8 mouse cellular contexts compared by ENCODE assay signal in the genomic region with DNA sequence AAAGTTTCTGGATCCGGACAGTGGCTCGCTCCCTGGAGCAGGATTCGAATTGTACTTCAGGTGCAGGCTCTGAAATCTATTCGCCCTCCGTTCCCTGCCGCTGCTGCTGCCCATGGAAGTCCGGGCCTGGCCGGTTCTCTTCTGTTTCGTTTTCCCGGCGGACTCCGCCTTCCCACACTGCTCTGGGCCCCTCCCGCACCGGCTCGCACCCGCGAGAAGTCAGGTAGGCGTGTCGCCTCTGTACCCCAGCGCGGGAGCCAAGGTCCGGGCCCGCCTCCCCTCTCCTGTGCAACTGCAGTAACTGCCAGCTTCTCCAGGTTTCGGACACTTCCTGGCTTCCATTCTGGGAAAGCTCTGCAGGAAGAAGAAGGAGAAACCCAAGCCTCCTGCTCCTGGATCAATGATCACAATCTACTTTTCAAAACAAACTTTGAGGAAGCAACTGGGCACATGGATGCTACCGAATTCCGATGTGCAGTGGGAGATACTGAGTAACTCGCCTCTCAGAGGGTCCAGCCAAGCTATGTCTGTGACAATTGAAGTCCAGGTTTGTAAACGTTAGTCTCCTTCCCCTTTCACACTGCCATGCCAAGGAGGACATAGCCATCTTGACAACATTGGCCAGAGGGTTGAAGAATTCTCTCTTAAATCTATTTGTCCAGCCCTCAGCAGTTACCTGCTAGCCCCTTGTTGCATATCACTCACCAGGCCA. TPM values are rescaled to one million over a fixed set of nuclear protein-coding genes. Genes with fewer than 3 reads are reported as not detected.
DNase-seq lines count a peak whose midpoint lies in the region; ATAC-seq and TF ChIP-seq lines count a peak whose summit lies in the region.

A gene (minus strand): TSS at position 173 of the 712 bp plus-strand sequence.

- peak within 1 kb of the TSS; percentile 68 for H3K4me3 ChIP-seq in left cerebral cortex, adult 2 months

- no peak within 1 kb of the TSS; the same call in 1 of the 2 replicates for H3K27ac ChIP-seq in left cerebral cortex, adult 2 months

- peak; percentile 91 for DNase-seq in adipocyte (ENCODE audit: low spot score)
- DNase-seq in embryo, embryonic 10 days (ENCODE audit: low spot score), result peak; percentile 86
- DNase-seq in gastrocnemius, adult 8-10 months (ENCODE audit: low spot score in 2 of 2), result peak; percentile 68 to 70
- peak; percentile 47 for DNase-seq in hindlimb bud, embryonic 11.5 days (ENCODE audit: extremely low spot score, low read depth, low spot score)
- peak; percentile 44 to 52 for DNase-seq in left cerebral cortex, adult 2 months (ENCODE audit: extremely low spot score in 1 of 2, low spot score in 2 of 2)
- peak; percentile 51 for DNase-seq in right cerebral cortex, postnatal 14 days
- DNase-seq in urinary bladder, postnatal 25 days (ENCODE audit: low spot score), result peak; percentile 79

- peak; percentile 92 for ATAC-seq in megakaryocyte, adult 5-6 weeks (ENCODE audit: poor library complexity, severe bottlenecking)

- intact Hi-C loops in left cerebral cortex, adult 2 months (cut with DNase I), result no loop called here

- TF ChIP-seq CTCF in left cerebral cortex, adult 2 months (IDR thresholded peaks at IDR 0.05), result no peak

RNA-seq across cellular contexts. Expression of the gene that starts here (rescaled TPM):
- total RNA-seq in gastrocnemius, adult 8-10 months (2022), result 1 to 10 TPM; 2.7 to 3.8 (median 3.3) TPM
- 1 to 10 TPM; 4.6 to 5.5 TPM for total RNA-seq in left cerebral cortex, adult 2 months (2021)
- total RNA-seq in megakaryocyte, adult 5-6 weeks (2015), result 22.9 and 27.2 TPM in 2 replicates
- 48.4 and 58.0 TPM in 2 replicates for total RNA-seq in megakaryocyte, adult 5-6 weeks (2017)
